Mouse (Mus musculus): ENCODE measurements around the gene Lhb. TPM values are rescaled to one million over a fixed set of nuclear protein-coding genes. Genes with fewer than 3 reads are reported as not detected.

Gene Lhb
- polyA plus RNA-seq, 1 experiment from 2014 or later, result not detected

DNA sequence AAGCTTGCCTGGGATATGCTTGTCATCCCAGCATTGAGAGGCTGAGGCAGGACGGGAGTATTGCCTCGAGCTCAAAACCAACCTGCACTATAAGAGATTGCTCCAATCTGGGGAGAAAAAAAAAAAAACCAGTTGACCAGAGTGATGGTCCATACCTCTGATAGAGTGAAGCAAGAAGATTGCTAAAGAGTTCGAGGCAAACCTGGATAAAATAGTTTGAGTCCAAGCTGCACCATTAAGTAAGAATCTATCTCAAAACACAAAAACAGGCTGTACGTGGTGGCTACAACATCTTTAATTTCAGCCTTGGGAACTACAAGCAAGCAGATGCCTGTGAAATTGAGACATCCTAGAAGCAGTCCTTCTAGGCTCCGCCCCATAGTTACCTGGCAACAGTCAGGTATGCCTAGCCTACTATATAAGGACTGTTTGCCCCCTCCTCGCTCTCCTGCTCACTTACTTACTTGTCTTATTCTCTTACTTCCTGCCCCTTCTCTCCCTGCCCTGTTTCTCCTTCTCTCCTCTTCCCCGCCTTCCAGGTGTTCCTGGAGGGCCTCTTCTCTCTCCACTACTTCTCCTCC is 46.6 kb downstream of the Lhb start:
- H3K4me3 ChIP-seq, result peak overlapping the region; percentile 91
- H3K27ac ChIP-seq, result no peak overlapping the region
- 40% methylated on average over 7 of the region's 7 CpGs for WGBS
- H3K4me2 ChIP-seq (replicated peaks), result peak overlapping the region; percentile 77
- peaks cover 33% of the 10 kb centered on the region for H3K36me3 ChIP-seq
- no peaks in the 10 kb centered on the region for H3K9me3 ChIP-seq
- peaks cover 20% of the 10 kb centered on the region for H3K4me1 ChIP-seq
- ATAC-seq (ENCODE audit: low FRiP score, low read depth), result peak; percentile 41
- H3K9ac ChIP-seq, result peak overlapping the region; percentile 89; the same call in 1 of the 2 replicates
- H3K27me3 ChIP-seq (replicated peaks), result no peaks in the 10 kb centered on the region

DNA sequence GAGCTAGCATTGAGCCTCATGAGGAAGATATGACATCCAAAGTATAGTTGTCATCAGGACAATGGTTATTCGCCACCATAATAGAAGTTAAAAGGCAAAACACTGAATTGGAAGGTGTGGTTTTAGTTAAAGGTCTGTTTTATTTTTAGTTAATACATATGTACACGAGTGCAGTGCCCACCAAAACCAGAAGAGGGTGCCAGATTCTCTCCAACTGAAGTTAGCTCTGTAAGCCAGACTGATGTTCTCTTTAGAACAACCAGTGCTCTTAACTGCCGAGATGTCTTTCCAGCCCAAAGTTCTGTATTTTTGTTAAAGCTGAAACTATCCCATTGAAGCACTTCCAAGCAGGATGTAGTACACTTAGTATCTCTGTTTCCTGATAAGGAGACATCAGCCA is 50.2 kb downstream of the Lhb start:
- no peak overlapping the region for H3K4me3 ChIP-seq
- H3K9me3 ChIP-seq, result no peaks in the 10 kb centered on the region
- no peak overlapping the region for H3K9ac ChIP-seq
- H3K27me3 ChIP-seq (replicated peaks), result no peaks in the 10 kb centered on the region
- no peaks in the 10 kb centered on the region; the same call in 1 of the 2 replicates for H3K36me3 ChIP-seq
- H3K4me2 ChIP-seq (replicated peaks), result no peak overlapping the region
- no peak for ATAC-seq (ENCODE audit: low FRiP score, low read depth)
- no peak overlapping the region for H3K27ac ChIP-seq
- peaks cover 8% of the 10 kb centered on the region for H3K4me1 ChIP-seq
- WGBS, result 6% methylated on average over 3 of the region's 3 CpGs

Small RNA genes lying within 50 kb of the gene (microRNA-seq; reads per million reads assigned to microRNA genes)
- not detected for gene Gm22133

Other genes with a start within 250 kb of the Lhb start
- not detected in 2 replicates for gene Gfy, start 241.3 kb upstream of the Lhb start, polyA plus RNA-seq (2016; fragmentation: Nextera tagmentation; extraction: Ambion mirVana)
- gene Pth2, start 239.8 kb upstream of the Lhb start, polyA plus RNA-seq (2016; fragmentation: Nextera tagmentation; extraction: Ambion mirVana), result not detected in 2 replicates
- 0.42 and 0.74 TPM in 2 replicates for gene Ccdc155, start 215.9 kb upstream of the Lhb start, polyA plus RNA-seq (2016; fragmentation: Nextera tagmentation; extraction: Ambion mirVana)
- gene Dkkl1, start 208.7 kb upstream of the Lhb start, polyA plus RNA-seq (2016; fragmentation: Nextera tagmentation; extraction: Ambion mirVana), result 7.5 and 7.6 TPM in 2 replicates
- gene Tead2, start 205.1 kb upstream of the Lhb start, polyA plus RNA-seq (2016; fragmentation: Nextera tagmentation; extraction: Ambion mirVana), result 173 and 178 TPM in 2 replicates
- gene Cd37, start 181.7 kb upstream of the Lhb start, polyA plus RNA-seq (2016; fragmentation: Nextera tagmentation; extraction: Ambion mirVana), result 1.1 and 1.2 TPM in 2 replicates
- 0.20 TPM in 1 of 2 replicates, not detected in the other for gene Slc6a16, start 179.7 kb upstream of the Lhb start, polyA plus RNA-seq (2016; fragmentation: Nextera tagmentation; extraction: Ambion mirVana)
- gene Slc6a21, start 143.3 kb upstream of the Lhb start, polyA plus RNA-seq (2016; fragmentation: Nextera tagmentation; extraction: Ambion mirVana), result not detected in 2 replicates
- gene Trpm4, start 87.0 kb upstream of the Lhb start, polyA plus RNA-seq (2016; fragmentation: Nextera tagmentation; extraction: Ambion mirVana), result 9.6 and 11.0 TPM in 2 replicates
- 0.46 and 0.77 TPM in 2 replicates for gene Hrc, start 85.5 kb upstream of the Lhb start, polyA plus RNA-seq (2016; fragmentation: Nextera tagmentation; extraction: Ambion mirVana)
- gene Ppfia3, start 53.8 kb upstream of the Lhb start, polyA plus RNA-seq (2016; fragmentation: Nextera tagmentation; extraction: Ambion mirVana), result 17.1 and 18.1 TPM in 2 replicates
- gene Lin7b, start 50.2 kb upstream of the Lhb start, polyA plus RNA-seq (2016; fragmentation: Nextera tagmentation; extraction: Ambion mirVana), result 3.5 TPM in 2 replicates
- gene Snrnp70, start 25.1 kb upstream of the Lhb start, polyA plus RNA-seq (2016; fragmentation: Nextera tagmentation; extraction: Ambion mirVana), result 269 and 286 TPM in 2 replicates
- gene Kcna7, start 15.2 kb upstream of the Lhb start, polyA plus RNA-seq (2016; fragmentation: Nextera tagmentation; extraction: Ambion mirVana), result not detected in 2 replicates
- gene Ntf5, start 7.1 kb upstream of the Lhb start, polyA plus RNA-seq (2016; fragmentation: Nextera tagmentation; extraction: Ambion mirVana), result 0.57 and 0.65 TPM in 2 replicates
- gene Gys1, start 14.0 kb downstream of the Lhb start, polyA plus RNA-seq (2016; fragmentation: Nextera tagmentation; extraction: Ambion mirVana), result 31.8 and 32.7 TPM in 2 replicates
- gene Ruvbl2, start 17.3 kb downstream of the Lhb start, polyA plus RNA-seq (2016; fragmentation: Nextera tagmentation; extraction: Ambion mirVana), result 126 and 127 TPM in 2 replicates
- 5,746 and 6,117 TPM in 2 replicates for gene Ftl1, start 39.1 kb downstream of the Lhb start, polyA plus RNA-seq (2016; fragmentation: Nextera tagmentation; extraction: Ambion mirVana)
- gene Bax, start 46.1 kb downstream of the Lhb start, polyA plus RNA-seq (2016; fragmentation: Nextera tagmentation; extraction: Ambion mirVana), result 262 and 276 TPM in 2 replicates
- 0.41 and 0.60 TPM in 2 replicates for gene Tulp2, start 61.1 kb downstream of the Lhb start, polyA plus RNA-seq (2016; fragmentation: Nextera tagmentation; extraction: Ambion mirVana)
- gene Gm45808, start 66.0 kb downstream of the Lhb start, polyA plus RNA-seq (2016; fragmentation: Nextera tagmentation; extraction: Ambion mirVana), result not detected in 2 replicates
- gene Dhdh, start 68.0 kb downstream of the Lhb start, polyA plus RNA-seq (2016; fragmentation: Nextera tagmentation; extraction: Ambion mirVana), result 2.3 and 2.8 TPM in 2 replicates
- gene Nucb1, start 89.6 kb downstream of the Lhb start, polyA plus RNA-seq (2016; fragmentation: Nextera tagmentation; extraction: Ambion mirVana), result 118 and 119 TPM in 2 replicates
- 19.4 and 20.1 TPM in 2 replicates for gene Ppp1r15a, start 105.4 kb downstream of the Lhb start, polyA plus RNA-seq (2016; fragmentation: Nextera tagmentation; extraction: Ambion mirVana)
- 3.2 and 3.5 TPM in 2 replicates for gene Plekha4, start 105.5 kb downstream of the Lhb start, polyA plus RNA-seq (2016; fragmentation: Nextera tagmentation; extraction: Ambion mirVana)
- 0.26 and 0.43 TPM in 2 replicates for gene Hsd17b14, start 134.1 kb downstream of the Lhb start, polyA plus RNA-seq (2016; fragmentation: Nextera tagmentation; extraction: Ambion mirVana)
- 25.7 and 29.2 TPM in 2 replicates for gene Bcat2, start 149.3 kb downstream of the Lhb start, polyA plus RNA-seq (2016; fragmentation: Nextera tagmentation; extraction: Ambion mirVana)
- not detected in 2 replicates for gene Fgf21, start 194.7 kb downstream of the Lhb start, polyA plus RNA-seq (2016; fragmentation: Nextera tagmentation; extraction: Ambion mirVana)
- gene Fut1, start 196.5 kb downstream of the Lhb start, polyA plus RNA-seq (2016; fragmentation: Nextera tagmentation; extraction: Ambion mirVana), result not detected in 2 replicates
- 0.23 TPM in 1 of 2 replicates, not detected in the other for gene Izumo1, start 201.0 kb downstream of the Lhb start, polyA plus RNA-seq (2016; fragmentation: Nextera tagmentation; extraction: Ambion mirVana)
- 16.5 and 16.8 TPM in 2 replicates for gene Rasip1, start 206.7 kb downstream of the Lhb start, polyA plus RNA-seq (2016; fragmentation: Nextera tagmentation; extraction: Ambion mirVana)
- 3.5 and 4.9 TPM in 2 replicates for gene Mamstr, start 219.2 kb downstream of the Lhb start, polyA plus RNA-seq (2016; fragmentation: Nextera tagmentation; extraction: Ambion mirVana)
- gene Fut2, start 245.6 kb downstream of the Lhb start, polyA plus RNA-seq (2016; fragmentation: Nextera tagmentation; extraction: Ambion mirVana), result 0.17 and 0.20 TPM in 2 replicates

Measured in neural tube, embryonic 12.5 days (tissue).